Mouse (Mus musculus): ENCODE data around the gene Asna1.

Asna1 gene

GRCm38 (mm10) chr8:85035165-85035727 is 10.2 kb upstream of the Asna1 start:
- DNase-seq (ENCODE audit: low spot score), result no peak

GRCm38 (mm10) chr8:85034764-85035163 is 9.7 kb upstream of the Asna1 start:
- peak; percentile 84 for DNase-seq (ENCODE audit: low spot score)

- DNase-seq (ENCODE audit: low spot score), result no peak
Measured at GRCm38 (mm10) chr8:85033867-85034266, 8.8 kb upstream of the Asna1 start.

- DNase-seq (ENCODE audit: low spot score), result no peak
Measured at GRCm38 (mm10) chr8:85032622-85033311, 7.7 kb upstream of the Asna1 start.

- no peak for DNase-seq (ENCODE audit: low spot score)
Measured at GRCm38 (mm10) chr8:85029271-85029670, 4.2 kb upstream of the Asna1 start.

GRCm38 (mm10) chr8:85027922-85028321 is 2.8 kb upstream of the Asna1 start:
- no peak for DNase-seq (ENCODE audit: low spot score)

GRCm38 (mm10) chr8:85027516-85027855 is 2.4 kb upstream of the Asna1 start:
- DNase-seq (ENCODE audit: low spot score), result no peak

- DNase-seq (ENCODE audit: low spot score), result peak; percentile 88
Measured at GRCm38 (mm10) chr8:85026670-85027515, 1.8 kb upstream of the Asna1 start, which contains the start of gene Trir. Trir (plus strand) TSS chr8:85026823.

GRCm38 (mm10) chr8:85023846-85024245 is 1.2 kb downstream of the Asna1 start:
- DNase-seq (ENCODE audit: low spot score), result no peak

- DNase-seq (ENCODE audit: low spot score), result no peak
Measured at GRCm38 (mm10) chr8:85021514-85022055, 3.5 kb downstream of the Asna1 start.

GRCm38 (mm10) chr8:85017209-85017608 is 7.9 kb downstream of the Asna1 start:
- no peak for DNase-seq (ENCODE audit: low spot score)

- no peak for DNase-seq (ENCODE audit: low spot score)
Measured at GRCm38 (mm10) chr8:85016724-85017123, 8.4 kb downstream of the Asna1 start.

GRCm38 (mm10) chr8:85014431-85014830 is 10.7 kb downstream of the Asna1 start, which contains the start of gene Best2:
Best2 (minus strand) TSS chr8:85014531.
- no peak for DNase-seq (ENCODE audit: low spot score)

- DNase-seq (ENCODE audit: low spot score), result peak; percentile 81
Measured at GRCm38 (mm10) chr8:85013230-85013840, 11.7 kb downstream of the Asna1 start.

- no peak for DNase-seq (ENCODE audit: low spot score)
Measured at GRCm38 (mm10) chr8:85011242-85011641, 13.8 kb downstream of the Asna1 start.

- DNase-seq (ENCODE audit: low spot score), result peak; percentile 41
Measured at GRCm38 (mm10) chr8:85007686-85008085, 17.4 kb downstream of the Asna1 start.

- peak; percentile 90 for DNase-seq (ENCODE audit: low spot score)
Measured at GRCm38 (mm10) chr8:84997649-84998295, 27.3 kb downstream of the Asna1 start.

GRCm38 (mm10) chr8:84996978-84997377 is 28.1 kb downstream of the Asna1 start:
- DNase-seq (ENCODE audit: low spot score), result no peak

- no peak for DNase-seq (ENCODE audit: low spot score)
Measured at GRCm38 (mm10) chr8:84995680-84996079, 29.4 kb downstream of the Asna1 start.

GRCm38 (mm10) chr8:84994375-84994774 is 30.7 kb downstream of the Asna1 start:
- no peak for DNase-seq (ENCODE audit: low spot score)

- DNase-seq (ENCODE audit: low spot score), result peak; percentile 37
Measured at GRCm38 (mm10) chr8:84990836-84991235, 34.2 kb downstream of the Asna1 start.

GRCm38 (mm10) chr8:84990349-84990748 is 34.7 kb downstream of the Asna1 start, which contains the start of gene Hook2:
Hook2 (plus strand) TSS chr8:84990603.
- peak; percentile 97 for DNase-seq (ENCODE audit: low spot score)

Data from T-cell, adult 2 months (primary cell).